Mouse (Mus musculus) lung, adult 18-20 months (tissue): Measurements from ENCODE around the gene Gm572.

Source experiments
- DNase-seq, 2 experiments: peaks; one replicate each; pipeline ENCODE4 v3.0.0; 2022; ENCODE audit warnings: mixed read lengths in 2 of 2

The Gm572 gene

DNA sequence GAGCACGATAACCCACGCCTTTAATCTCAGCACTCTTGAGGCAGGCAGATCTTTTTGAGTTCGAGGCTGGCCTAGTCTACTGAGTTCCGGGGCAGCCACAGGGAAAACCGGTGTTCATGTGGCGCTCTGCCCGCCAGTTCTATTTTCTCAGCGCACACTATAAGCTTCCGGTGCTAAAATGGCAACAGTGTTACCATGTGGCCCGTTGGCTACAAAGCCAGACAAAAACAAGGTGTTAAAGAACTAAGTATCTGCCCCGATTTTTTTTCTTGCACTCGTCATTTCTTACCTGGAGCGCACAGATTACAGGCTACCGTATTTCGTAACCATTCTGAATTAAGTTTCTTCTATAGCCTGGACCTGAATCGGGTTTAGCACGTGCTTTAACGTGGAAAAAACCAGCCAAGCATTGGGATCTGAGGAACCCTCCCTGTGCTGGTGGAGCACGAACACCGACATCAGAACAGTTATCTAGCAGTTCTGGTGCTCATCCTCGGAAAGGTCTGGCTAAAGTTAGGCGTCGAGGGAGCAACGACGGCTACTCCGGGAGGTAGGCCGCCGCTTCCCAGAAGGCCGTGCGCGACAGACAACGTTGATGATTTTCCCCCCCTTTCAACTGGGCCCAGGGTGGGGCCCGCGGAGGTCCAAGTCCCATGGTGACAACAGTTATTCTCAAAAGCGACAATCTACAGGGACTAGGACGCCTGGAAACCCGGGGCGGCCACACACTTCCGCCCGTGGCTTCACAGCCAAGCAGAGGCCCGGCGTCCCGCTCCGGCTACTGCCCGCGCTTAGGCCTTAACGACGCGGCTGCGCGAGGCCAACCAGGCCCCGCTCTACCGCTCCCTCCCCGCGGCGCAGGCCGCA, 17.1 kb upstream of the Gm572 start:
- DNase-seq, result peak in 1 of 2 experiments; percentile 41

DNA sequence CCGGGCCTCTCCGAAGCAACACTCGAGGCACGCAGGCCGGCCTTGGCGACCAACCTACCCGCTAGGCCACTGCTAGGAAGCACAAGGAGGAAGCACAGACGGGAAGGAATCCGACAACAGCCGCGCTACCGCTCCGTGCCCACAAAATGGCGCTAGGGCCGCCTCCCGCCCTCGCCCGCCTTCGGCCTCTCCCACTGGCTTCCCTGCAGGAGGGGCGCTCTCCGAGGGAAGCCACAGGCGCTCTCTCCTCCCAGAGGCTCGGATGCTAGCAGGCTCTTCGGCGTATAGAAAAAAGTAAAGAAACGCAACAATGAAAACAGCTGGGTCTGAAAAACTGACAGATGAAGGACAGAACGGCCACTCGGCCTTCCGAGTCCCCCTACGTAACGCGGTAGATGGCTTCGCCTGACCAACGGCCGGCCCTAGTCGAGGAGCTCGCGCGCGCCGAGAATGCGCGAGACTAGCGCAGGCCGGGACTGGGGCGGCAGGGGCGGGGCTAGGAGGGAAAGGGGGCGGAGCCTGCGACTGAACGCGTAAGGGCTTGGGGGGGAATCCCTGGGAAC, 16.4 kb upstream of the Gm572 start, which contains the start of gene Tardbp:
Tardbp (minus strand) TSS at position 397 of the 563 bp plus-strand sequence.
- DNase-seq, result peak; percentile 94 to 96

DNA sequence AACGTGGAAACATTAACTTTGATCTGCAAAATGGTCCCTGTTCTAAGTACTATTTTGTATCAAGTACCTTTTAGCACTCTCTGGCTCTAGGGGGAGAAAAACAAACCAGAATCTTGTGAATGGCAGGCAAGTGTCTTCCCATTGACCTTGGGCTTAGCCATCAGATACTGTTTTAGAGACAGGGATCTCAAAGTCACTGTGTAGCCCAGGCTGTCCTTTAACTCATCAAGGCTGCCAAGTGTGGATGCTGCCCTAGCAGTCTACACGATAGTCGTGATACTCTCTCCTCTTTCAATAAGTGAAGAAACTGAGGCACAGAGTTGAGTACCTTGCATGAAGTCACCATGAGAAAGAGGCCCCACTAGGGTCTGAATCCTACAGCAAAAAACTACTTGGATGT, 15.9 kb upstream of the Gm572 start:
- no peak for DNase-seq

GRCm38 (mm10) chr4:148632013-148632692, 11.0 kb upstream of the Gm572 start:
- peak; percentile 63 to 71 for DNase-seq

GRCm38 (mm10) chr4:148633395-148634061, 9.6 kb upstream of the Gm572 start:
- peak in 1 of 2 experiments; percentile 29 for DNase-seq

DNA sequence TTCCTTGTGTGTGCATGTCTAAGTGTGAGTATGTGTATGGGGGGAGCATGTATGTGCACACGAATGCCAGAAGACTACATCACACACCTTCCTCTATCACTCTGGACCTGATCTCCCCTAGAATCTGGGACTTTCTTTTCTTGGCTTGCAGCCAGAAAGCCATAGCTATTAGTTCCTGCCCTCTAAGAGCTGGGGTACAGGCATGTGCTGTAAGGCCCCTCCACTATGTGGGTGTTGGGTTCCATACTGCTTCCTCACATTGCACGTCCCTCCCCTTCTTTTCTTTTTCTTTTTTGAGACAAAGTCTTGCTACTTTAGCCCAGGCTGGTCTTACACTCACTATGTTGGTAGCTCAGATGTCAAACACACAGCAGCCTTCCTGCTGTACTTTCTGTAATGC, 7.8 kb upstream of the Gm572 start:
- no peak for DNase-seq

- DNase-seq, result no peak
Observed at GRCm38 (mm10) chr4:148638302-148638701, 4.8 kb upstream of the Gm572 start.

DNA sequence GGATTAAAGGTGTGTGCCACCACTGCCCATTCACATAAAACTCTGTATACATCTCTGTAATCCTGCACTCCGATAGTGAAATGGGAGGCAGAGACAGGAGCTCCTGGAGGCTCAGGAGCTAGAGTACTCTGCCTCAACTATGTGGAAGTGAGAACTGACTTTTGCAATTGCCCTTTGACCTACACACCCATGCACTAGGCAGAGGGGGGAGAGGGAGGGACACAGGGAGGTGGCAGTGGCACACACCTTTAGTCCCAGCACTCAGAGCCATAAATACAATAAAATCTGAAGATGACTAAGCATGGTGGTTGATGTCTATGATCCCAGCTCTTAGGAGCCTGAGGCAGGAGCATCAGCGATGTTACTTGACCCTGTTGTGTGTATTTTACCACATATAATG, 3.7 kb upstream of the Gm572 start:
- no peak for DNase-seq

GRCm38 (mm10) chr4:148641121-148641520, 2.0 kb upstream of the Gm572 start:
- no peak for DNase-seq

- peak; percentile 64 to 76 for DNase-seq
Observed at GRCm38 (mm10) chr4:148644157-148644511, 1.0 kb downstream of the Gm572 start.

DNA sequence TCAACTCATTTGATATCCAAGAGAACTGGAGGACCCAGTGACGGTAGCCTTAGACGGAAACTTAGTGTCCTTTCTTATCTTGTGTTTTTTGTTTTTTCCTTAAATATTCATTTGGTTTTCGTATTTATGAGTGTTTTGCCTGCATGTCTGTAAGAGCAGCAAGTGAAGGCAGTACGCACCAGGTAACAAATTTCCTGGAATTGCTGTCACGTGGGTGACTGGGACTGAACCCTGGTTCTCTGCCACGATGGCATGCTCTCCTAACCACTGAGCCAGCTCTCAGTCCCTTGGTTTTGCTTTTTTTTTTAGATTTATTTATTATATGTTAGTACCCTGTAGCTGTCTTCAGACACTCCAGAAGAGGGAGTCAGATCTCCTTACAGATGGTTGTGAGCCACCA, 1.8 kb downstream of the Gm572 start:
- no peak for DNase-seq

DNA sequence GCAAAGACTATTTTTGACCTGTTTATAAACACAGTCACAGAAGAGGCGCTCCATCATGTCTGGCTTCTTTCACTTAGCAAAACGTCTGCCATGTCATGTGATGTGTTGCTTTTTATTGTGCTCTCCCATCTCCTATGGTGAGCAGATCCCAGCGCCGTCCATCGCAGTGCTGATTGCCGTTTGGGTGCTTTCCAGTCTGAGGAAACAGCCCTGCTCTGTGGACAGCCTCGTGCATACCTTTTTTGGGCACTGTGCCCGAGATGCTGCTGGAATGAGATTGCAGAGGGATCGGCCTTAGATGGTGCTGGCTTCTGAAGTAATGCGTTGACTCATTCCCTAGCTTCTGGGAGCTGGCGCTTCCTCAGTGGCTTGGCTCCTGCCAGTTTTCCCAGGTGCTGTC, 3.5 kb downstream of the Gm572 start:
- peak in 1 of 2 experiments; percentile 22 for DNase-seq

DNA sequence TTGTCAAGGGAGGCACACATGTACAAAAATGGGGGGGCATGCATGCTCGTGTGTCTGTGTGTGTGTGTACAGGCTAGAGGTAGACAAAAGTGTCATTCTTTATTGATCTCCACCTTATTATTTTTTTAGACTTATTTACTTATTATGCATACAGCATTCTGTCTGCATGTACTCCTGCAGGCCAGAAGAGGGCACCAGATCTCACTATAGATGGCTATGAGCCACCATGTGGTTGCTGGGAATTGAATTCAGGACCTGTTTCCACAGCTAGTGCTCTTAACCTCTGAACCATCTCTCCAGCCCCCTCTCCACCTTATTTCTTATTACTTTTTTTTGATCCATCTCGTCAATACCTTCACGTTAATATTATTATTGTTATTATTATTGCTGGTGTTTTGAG, 6.2 kb downstream of the Gm572 start:
- no peak for DNase-seq

GRCm38 (mm10) chr4:148651045-148651444, 7.9 kb downstream of the Gm572 start:
- DNase-seq, result no peak

DNA sequence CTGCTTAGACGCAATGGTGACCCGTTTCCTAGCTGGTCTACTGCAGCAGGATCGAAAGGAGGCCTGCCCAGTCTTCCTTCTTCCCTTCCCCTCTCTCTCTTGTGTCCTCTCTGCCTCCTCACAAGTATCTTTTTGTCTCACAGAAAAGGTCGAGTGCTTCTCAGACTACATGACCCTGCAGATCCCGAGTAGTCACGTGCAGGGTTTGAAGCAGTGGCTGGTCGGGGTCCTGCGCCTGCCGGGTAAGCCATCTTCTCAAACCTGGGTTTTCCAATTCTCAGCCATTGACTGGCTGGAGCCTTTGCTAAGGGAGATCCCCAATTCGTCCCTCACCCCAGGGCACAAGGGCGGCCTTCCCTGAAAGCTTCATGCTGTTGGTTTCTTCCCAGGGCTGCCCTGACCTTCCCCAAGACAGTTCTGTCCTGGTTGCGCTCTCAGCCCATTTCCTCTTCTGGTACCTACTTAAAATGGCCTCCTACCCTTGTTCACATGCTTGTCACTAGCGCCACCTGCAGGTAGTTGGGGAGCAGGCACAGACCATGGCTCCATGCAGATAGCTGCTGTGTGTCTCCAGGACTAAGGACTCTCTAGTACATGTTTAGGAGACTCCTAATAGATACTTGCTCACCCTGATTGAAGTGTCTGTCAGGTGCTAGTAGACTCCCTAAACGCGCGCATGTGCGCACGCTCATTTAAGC, 11.7 kb downstream of the Gm572 start:
- peak; percentile 44 to 51 for DNase-seq

DNA sequence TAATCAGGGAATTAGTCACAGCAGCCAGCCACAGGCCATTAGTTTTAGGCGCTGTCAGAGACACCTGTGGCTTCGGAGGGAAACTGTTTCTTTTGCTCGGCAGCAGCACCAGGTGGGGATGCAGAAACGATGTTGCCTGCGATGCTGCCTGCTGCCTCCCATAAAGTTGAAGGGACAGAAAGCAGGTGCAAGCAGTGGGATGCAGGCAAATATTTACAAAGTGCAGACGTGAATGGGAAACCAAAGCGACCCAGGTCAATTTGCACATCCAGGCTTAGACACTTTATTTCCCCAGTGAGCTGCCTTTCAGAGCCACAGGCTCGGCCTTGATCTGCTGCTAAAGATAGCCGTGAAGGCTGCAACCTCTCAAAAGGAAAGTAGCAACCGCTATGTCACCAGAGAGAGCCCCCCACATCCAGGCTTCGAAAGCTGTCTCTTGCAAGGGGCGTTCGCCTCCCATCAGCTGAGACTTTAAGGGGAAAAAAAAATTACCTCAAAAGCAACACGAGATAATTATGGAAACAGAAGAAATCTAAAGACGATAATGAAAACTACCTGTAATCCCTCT, 13.7 kb downstream of the Gm572 start:
- DNase-seq, result no peak

GRCm38 (mm10) chr4:148657776-148658175, 14.7 kb downstream of the Gm572 start:
- DNase-seq, result no peak

GRCm38 (mm10) chr4:148660174-148660573, 17.1 kb downstream of the Gm572 start:
- DNase-seq, result no peak

- peak; percentile 64 to 78 for DNase-seq
Observed at GRCm38 (mm10) chr4:148662168-148662965, 19.2 kb downstream of the Gm572 start.

DNA sequence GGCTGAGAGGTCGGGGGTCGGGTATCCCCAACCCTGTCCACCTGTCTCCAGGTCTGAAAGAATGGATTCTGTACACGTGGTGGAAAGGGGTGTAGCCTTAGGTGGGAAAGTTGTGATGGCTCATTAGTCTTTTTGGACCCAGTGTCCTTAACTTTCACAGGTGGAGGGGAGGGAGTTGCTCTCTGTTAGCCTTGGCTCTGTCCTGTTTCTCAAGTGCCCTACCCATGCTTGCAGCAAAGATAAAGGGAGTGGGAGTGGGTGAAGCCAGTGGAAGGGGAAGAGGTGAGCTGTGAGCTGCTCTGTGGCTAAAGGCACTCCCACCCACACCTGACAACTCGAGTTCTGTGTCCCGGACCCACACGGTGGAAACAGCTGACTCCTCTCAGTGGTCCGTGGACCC, 20.2 kb downstream of the Gm572 start:
- DNase-seq, result no peak

- DNase-seq, result no peak
Observed at GRCm38 (mm10) chr4:148664021-148664420, 20.9 kb downstream of the Gm572 start.
